Mouse (Mus musculus): ENCODE results near the gene Dcaf11. TPM values are rescaled to one million over a fixed set of nuclear protein-coding genes. Genes with fewer than 3 reads are reported as not detected.

Gene Dcaf11
- polyA plus RNA-seq, 1 experiment, result 54.5 TPM

GRCm38 (mm10) chr14:55565748-55566147 lies 5.9 kb downstream of the Dcaf11 start:
- Histone ChIP-seq H3K36me3 (ENCODE audit: control insufficient read depth, insufficient read depth, low read length) (peaks cover 11% of the 10 kb centered on the region), H3K4me3 (ENCODE audit: control insufficient read depth, low read depth, low read length) (no peak overlapping the region), H3K27me3 (ENCODE audit: control insufficient read depth, insufficient read depth, low read length) (no peaks in the 10 kb centered on the region), H3K4me1 (ENCODE audit: control insufficient read depth, insufficient read depth, low read length) (peaks cover 12% of the 10 kb centered on the region), H3K27ac (ENCODE audit: control insufficient read depth, insufficient read depth, low read depth, low read length) (no peak overlapping the region)
- TF ChIP-seq CTCF (IDR thresholded peaks at IDR 0.05; ENCODE audit: control insufficient read depth, insufficient read depth, insufficient replicate concordance, low read depth, low read length), result no peak

GRCm38 (mm10) chr14:55567496-55567895 lies 7.7 kb downstream of the Dcaf11 start:
- Histone ChIP-seq H3K4me3 (ENCODE audit: control insufficient read depth, low read depth, low read length) (no peak overlapping the region), H3K4me1 (ENCODE audit: control insufficient read depth, insufficient read depth, low read length) (no peaks in the 10 kb centered on the region), H3K36me3 (ENCODE audit: control insufficient read depth, insufficient read depth, low read length) (peaks cover 11% of the 10 kb centered on the region), H3K27me3 (ENCODE audit: control insufficient read depth, insufficient read depth, low read length) (no peaks in the 10 kb centered on the region), H3K27ac (ENCODE audit: control insufficient read depth, insufficient read depth, low read depth, low read length) (no peak overlapping the region)
- TF ChIP-seq CTCF (IDR thresholded peaks at IDR 0.05; ENCODE audit: control insufficient read depth, insufficient read depth, insufficient replicate concordance, low read depth, low read length) (no peak), POLR2A (IDR thresholded peaks at IDR 0.05; ENCODE audit: control insufficient read depth, low read depth, low read length) (no peak)

- Histone ChIP-seq H3K27ac (ENCODE audit: control insufficient read depth, insufficient read depth, low read depth, low read length) (no peak overlapping the region), H3K27me3 (ENCODE audit: control insufficient read depth, insufficient read depth, low read length) (no peaks in the 10 kb centered on the region), H3K4me1 (ENCODE audit: control insufficient read depth, insufficient read depth, low read length) (peaks cover 5% of the 10 kb centered on the region), H3K36me3 (ENCODE audit: control insufficient read depth, insufficient read depth, low read length) (peaks cover 5% of the 10 kb centered on the region), H3K4me3 (ENCODE audit: control insufficient read depth, low read depth, low read length) (no peak overlapping the region)
- TF ChIP-seq CTCF (IDR thresholded peaks at IDR 0.05; ENCODE audit: control insufficient read depth, insufficient read depth, insufficient replicate concordance, low read depth, low read length), result no peak
- TF ChIP-seq POLR2A (IDR thresholded peaks at IDR 0.05; ENCODE audit: control insufficient read depth, low read depth, low read length), result no peak
Measured at GRCm38 (mm10) chr14:55570588-55570987, 10.8 kb downstream of the Dcaf11 start.

GRCm38 (mm10) chr14:55571760-55572159 lies 12.0 kb downstream of the Dcaf11 start:
- Histone ChIP-seq H3K4me3 (ENCODE audit: control insufficient read depth, low read depth, low read length) (no peak overlapping the region), H3K4me1 (ENCODE audit: control insufficient read depth, insufficient read depth, low read length) (peaks cover 14% of the 10 kb centered on the region), H3K27me3 (ENCODE audit: control insufficient read depth, insufficient read depth, low read length) (no peaks in the 10 kb centered on the region), H3K27ac (ENCODE audit: control insufficient read depth, insufficient read depth, low read depth, low read length) (no peak overlapping the region), H3K36me3 (ENCODE audit: control insufficient read depth, insufficient read depth, low read length) (peaks cover 2% of the 10 kb centered on the region)
- TF ChIP-seq POLR2A (IDR thresholded peaks at IDR 0.05; ENCODE audit: control insufficient read depth, low read depth, low read length) (no peak), CTCF (IDR thresholded peaks at IDR 0.05; ENCODE audit: control insufficient read depth, insufficient read depth, insufficient replicate concordance, low read depth, low read length) (no peak)

- peak within 1 kb of the TSS; percentile 75 for H3K4me3 ChIP-seq (ENCODE audit: control insufficient read depth, low read depth, low read length)
- TF ChIP-seq POLR2A (IDR thresholded peaks at IDR 0.05; ENCODE audit: control insufficient read depth, low read depth, low read length) (no peak), CTCF (IDR thresholded peaks at IDR 0.05; ENCODE audit: control insufficient read depth, insufficient read depth, insufficient replicate concordance, low read depth, low read length) (no peak)
Measured at GRCm38 (mm10) chr14:55575302-55575701, 15.5 kb downstream of the Dcaf11 start, which contains the start of gene Fitm1. Gene Fitm1, plus strand, starts transcription at chr14:55575617.

GRCm38 (mm10) chr14:55575711-55576110 lies 15.9 kb downstream of the Dcaf11 start:
- TF ChIP-seq CTCF (IDR thresholded peaks at IDR 0.05; ENCODE audit: control insufficient read depth, insufficient read depth, insufficient replicate concordance, low read depth, low read length) (no peak), POLR2A (IDR thresholded peaks at IDR 0.05; ENCODE audit: control insufficient read depth, low read depth, low read length) (no peak)
- H3K36me3 ChIP-seq (ENCODE audit: control insufficient read depth, insufficient read depth, low read length), result no peaks in the 10 kb centered on the region
- peaks cover 23% of the 10 kb centered on the region for H3K4me1 ChIP-seq (ENCODE audit: control insufficient read depth, insufficient read depth, low read length)
- H3K4me3 ChIP-seq (ENCODE audit: control insufficient read depth, low read depth, low read length), result peak overlapping the region; percentile 75
- no peaks in the 10 kb centered on the region for H3K27me3 ChIP-seq (ENCODE audit: control insufficient read depth, insufficient read depth, low read length)
- peak overlapping the region; percentile 68 for H3K27ac ChIP-seq (ENCODE audit: control insufficient read depth, insufficient read depth, low read depth, low read length)

More at GRCm38 (mm10) chr14:55575302-55575701, 15.5 kb downstream of the Dcaf11 start, which contains the start of gene Fitm1:
- peak within 1 kb of the TSS; percentile 68 for H3K27ac ChIP-seq (ENCODE audit: control insufficient read depth, insufficient read depth, low read depth, low read length)
- H3K36me3 ChIP-seq (ENCODE audit: control insufficient read depth, insufficient read depth, low read length), result no peaks in the 10 kb centered on the region
- no peaks in the 10 kb centered on the region for H3K27me3 ChIP-seq (ENCODE audit: control insufficient read depth, insufficient read depth, low read length)
- H3K4me1 ChIP-seq (ENCODE audit: control insufficient read depth, insufficient read depth, low read length), result peaks cover 23% of the 10 kb centered on the region

GRCm38 (mm10) chr14:55576376-55576775 lies 16.6 kb downstream of the Dcaf11 start:
- peak overlapping the region; percentile 30 for H3K4me3 ChIP-seq (ENCODE audit: control insufficient read depth, low read depth, low read length)

More at GRCm38 (mm10) chr14:55576376-55576775, 16.6 kb downstream of the Dcaf11 start:
- H3K36me3 ChIP-seq (ENCODE audit: control insufficient read depth, insufficient read depth, low read length), result no peaks in the 10 kb centered on the region
- H3K27me3 ChIP-seq (ENCODE audit: control insufficient read depth, insufficient read depth, low read length), result no peaks in the 10 kb centered on the region
- TF ChIP-seq POLR2A (IDR thresholded peaks at IDR 0.05; ENCODE audit: control insufficient read depth, low read depth, low read length) (no peak), CTCF (IDR thresholded peaks at IDR 0.05; ENCODE audit: control insufficient read depth, insufficient read depth, insufficient replicate concordance, low read depth, low read length) (no peak)
- peaks cover 23% of the 10 kb centered on the region for H3K4me1 ChIP-seq (ENCODE audit: control insufficient read depth, insufficient read depth, low read length)
- H3K27ac ChIP-seq (ENCODE audit: control insufficient read depth, insufficient read depth, low read depth, low read length), result no peak overlapping the region

All from testis, adult 2 months (tissue).